Mouse (Mus musculus) MEL (cell line): Measurements from ENCODE around the gene Adam12. TPM values are rescaled to one million over a fixed set of nuclear protein-coding genes. Genes with fewer than 3 reads are reported as not detected.

Experiments
- DNase-seq: peaks from one replicate; pipeline ENCODE4 v3.0.0; 2011; ENCODE audit warnings: low read depth, low spot score
- H3K27ac ChIP-seq: 2 replicates; pipeline ENCODE4 v1.5.1; 2012; ENCODE audit warnings: low read depth, mild to moderate bottlenecking, control low read depth, low read length, moderate library complexity; ENCODE audit not compliant: control insufficient read depth
- H3K27me3 ChIP-seq, 2 experiments: fragments of 150-350 bp in 1 of 2; sonication (generic) in 1 of 2; 2 replicates each; pipeline ENCODE4 v1.6.1; 2012; ENCODE audit warnings: low read length in 2 of 2, mild to moderate bottlenecking in 2 of 2, improper control_type of control experiment in 1 of 2, moderate library complexity in 1 of 2; ENCODE audit not compliant: insufficient read depth in 2 of 2, control insufficient read depth in 1 of 2
- H3K36me3 ChIP-seq, 2 experiments: 2 replicates each; pipeline ENCODE4 v1.6.1; 2012 to 2014; ENCODE audit warnings: low read length in 2 of 2, improper control_type of control experiment in 1 of 2, inconsistent platforms in 1 of 2, mild to moderate bottlenecking in 1 of 2; ENCODE audit not compliant: insufficient read depth in 2 of 2, control insufficient read depth in 1 of 2
- H3K4me1 ChIP-seq, 2 experiments: fragments of 150-350 bp in 1 of 2; sonication (generic) in 1 of 2; 2 replicates each; pipeline ENCODE4 v1.6.1; 2012; ENCODE audit warnings: low read length in 2 of 2, improper control_type of control experiment in 1 of 2, mild to moderate bottlenecking in 1 of 2; ENCODE audit not compliant: insufficient read depth in 2 of 2, control insufficient read depth in 1 of 2
- H3K4me3 ChIP-seq, 2 experiments: fragments of 150-350 bp in 1 of 2; sonication (generic) in 1 of 2; 2 replicates each; pipeline ENCODE4 v1.5.1; 2012; ENCODE audit warnings: low read depth in 2 of 2, low read length in 2 of 2, mild to moderate bottlenecking in 2 of 2, moderate library complexity in 2 of 2, control low read depth in 1 of 2, improper control_type of control experiment in 1 of 2; ENCODE audit not compliant: control insufficient read depth in 1 of 2, insufficient read depth in 1 of 2
- H3K79me2 ChIP-seq: 2 replicates; pipeline ENCODE4 v1.6.1; 2012; ENCODE audit warnings: mild to moderate bottlenecking, low read length, moderate library complexity; ENCODE audit not compliant: control insufficient read depth, poor library complexity, insufficient read depth
- H3K9ac ChIP-seq: 2 replicates; pipeline ENCODE4 v1.6.1; 2012; ENCODE audit warnings: low read depth, mild to moderate bottlenecking, control low read depth, low read length, moderate library complexity; ENCODE audit not compliant: control insufficient read depth, poor library complexity, severe bottlenecking
- H3K9me3 ChIP-seq: fragments of 150-350 bp; sonication (generic); replicated peaks from 2 replicates; pipeline ENCODE4 v1.6.1; 2012; ENCODE audit warnings: mild to moderate bottlenecking, low read length, improper control_type of control experiment, moderate library complexity; ENCODE audit not compliant: insufficient read depth
- CHD1 ChIP-seq: IDR thresholded peaks from 2 replicates; pipeline ENCODE4 v1.6.1; 2012; ENCODE audit warnings: low read depth, mild to moderate bottlenecking, inconsistent platforms, low read length, improper control_type of control experiment
- CHD2 ChIP-seq: IDR thresholded peaks from 2 replicates; pipeline ENCODE4 v1.6.1; 2011; ENCODE audit warnings: low read length, improper control_type of control experiment
- CTCF ChIP-seq, 3 experiments: IDR thresholded peaks in 2 of 3; conservative IDR thresholded peaks in 1 of 3; 2 replicates each; pipeline ENCODE4 v1.5.1; 2011 to 2012; ENCODE audit warnings: low read length in 3 of 3, low read depth in 2 of 3, mild to moderate bottlenecking in 2 of 3, improper control_type of control experiment in 1 of 3, inconsistent platforms in 1 of 3, mixed read lengths in 1 of 3, moderate library complexity in 1 of 3; ENCODE audit not compliant: control insufficient read depth in 1 of 3, insufficient read depth in 1 of 3, poor library complexity in 1 of 3, severe bottlenecking in 1 of 3
- E2F4 ChIP-seq: IDR thresholded peaks from 2 replicates; pipeline ENCODE4 v1.6.1; 2011; ENCODE audit warnings: low read depth, low read length, improper control_type of control experiment, borderline replicate concordance
- EP300 ChIP-seq, 2 experiments: IDR thresholded peaks; 2 replicates each; pipeline ENCODE4 v1.6.1; 2011; ENCODE audit warnings: improper control_type of control experiment in 2 of 2, low read length in 2 of 2, low read depth in 1 of 2, mild to moderate bottlenecking in 1 of 2
- ETS1 ChIP-seq: IDR thresholded peaks from 2 replicates; pipeline ENCODE4 v1.6.1; 2012; ENCODE audit warnings: low read depth, mild to moderate bottlenecking, inconsistent platforms, low read length, improper control_type of control experiment, moderate library complexity
- HCFC1 ChIP-seq: IDR thresholded peaks from 2 replicates; pipeline ENCODE4 v1.6.1; 2012; ENCODE audit warnings: low read depth, mild to moderate bottlenecking, inconsistent platforms, low read length, improper control_type of control experiment, moderate library complexity
- JUND ChIP-seq: IDR thresholded peaks from 2 replicates; pipeline ENCODE4 v1.6.1; 2011; ENCODE audit warnings: low read depth, mild to moderate bottlenecking, improper control_type of control experiment, low read length
- MAZ ChIP-seq: IDR thresholded peaks from 2 replicates; pipeline ENCODE4 v1.6.1; 2012; ENCODE audit warnings: low read depth, mild to moderate bottlenecking, inconsistent platforms, low read length, improper control_type of control experiment
- MEF2A ChIP-seq: IDR thresholded peaks from 2 replicates; pipeline ENCODE4 v1.6.1; 2014; ENCODE audit warnings: low read depth, mild to moderate bottlenecking, inconsistent platforms, low read length, improper control_type of control experiment; ENCODE audit not compliant: poor library complexity, insufficient replicate concordance, severe bottlenecking; ENCODE audit errors: extremely low read depth
- MXI1 ChIP-seq: IDR thresholded peaks from 2 replicates; pipeline ENCODE4 v1.6.1; 2011; ENCODE audit warnings: mild to moderate bottlenecking, low read depth, low read length, improper control_type of control experiment
- NRF1 ChIP-seq: IDR thresholded peaks from 2 replicates; pipeline ENCODE4 v1.6.1; 2014; ENCODE audit warnings: low read depth, mild to moderate bottlenecking, inconsistent platforms, low read length, improper control_type of control experiment, moderate library complexity; ENCODE audit not compliant: poor library complexity, insufficient read depth, severe bottlenecking
- POLR2AphosphoS2 ChIP-seq: IDR thresholded peaks from 2 replicates; pipeline ENCODE4 v1.6.1; 2011; ENCODE audit warnings: low read length, improper control_type of control experiment
- RAD21 ChIP-seq: IDR thresholded peaks from 2 replicates; pipeline ENCODE4 v1.6.1; 2011; ENCODE audit warnings: mild to moderate bottlenecking, low read depth, low read length, improper control_type of control experiment
- RCOR1 ChIP-seq: IDR thresholded peaks from 2 replicates; pipeline ENCODE4 v1.6.1; 2012; ENCODE audit warnings: low read depth, mild to moderate bottlenecking, inconsistent platforms, low read length, improper control_type of control experiment
- SIN3A ChIP-seq: IDR thresholded peaks from 2 replicates; pipeline ENCODE4 v1.6.1; 2012; ENCODE audit warnings: low read length, improper control_type of control experiment, inconsistent platforms
- SMC3 ChIP-seq: IDR thresholded peaks from 2 replicates; pipeline ENCODE4 v1.6.1; 2011; ENCODE audit warnings: low read depth, low read length, improper control_type of control experiment
- TBP ChIP-seq: IDR thresholded peaks from 2 replicates; pipeline ENCODE4 v1.8.0; 2011; ENCODE audit warnings: low read depth, low read length, improper control_type of control experiment
- USF1 ChIP-seq: IDR thresholded peaks from 2 replicates; pipeline ENCODE4 v1.6.1; 2014; ENCODE audit warnings: low read depth, mild to moderate bottlenecking, inconsistent platforms, low read length, improper control_type of control experiment, moderate library complexity
- USF2 ChIP-seq, 2 experiments: IDR thresholded peaks; 2 replicates each; pipeline ENCODE4 v1.6.1; 2011 to 2012; ENCODE audit warnings: improper control_type of control experiment in 2 of 2, low read length in 2 of 2, borderline replicate concordance in 1 of 2, inconsistent platforms in 1 of 2, low read depth in 1 of 2, mild to moderate bottlenecking in 1 of 2; ENCODE audit not compliant: insufficient read depth in 1 of 2
- ZMIZ1 ChIP-seq: IDR thresholded peaks from 2 replicates; pipeline ENCODE4 v1.6.1; 2012; ENCODE audit warnings: low read depth, mild to moderate bottlenecking, inconsistent platforms, low read length, improper control_type of control experiment, moderate library complexity
- polyA plus RNA-seq, 2 experiments: library from polyadenylated mRNA; stranded (reverse) in 1 of 2; unstranded in 1 of 2; fragments of >175 nt in 1 of 2; fragments of >200 nt in 1 of 2; gene quantifications; 2 replicates each; pipeline versions ENCODE4 v1.2.1 to v1.2.4; 2012; ENCODE audit warnings: low replicate concordance in 2 of 2, low read depth in 1 of 2; ENCODE audit not compliant: insufficient read length in 2 of 2, insufficient read depth in 1 of 2, missing spikeins in 1 of 2
- total RNA-seq: library from RNA; depleted of rRNA; stranded (reverse); fragments of 300-350 nt; gene quantifications from 2 replicates; pipeline ENCODE4 v1.2.3, GENCODE M21; 2012

The Adam12 gene
- total and polyA plus RNA-seq, 3 experiments: not detected

GRCm38 (mm10) chr7:134263146-134263906, 31.4 kb upstream of the Adam12 start:
- no peak for TF ChIP-seq RCOR1
- TF ChIP-seq CHD1: no peak
- TF ChIP-seq CTCF (IDR thresholded peaks at IDR 0.05 in 2 of 3, conservative IDR thresholded peaks at IDR 0.05 in 1 of 3; ENCODE audit: control insufficient read depth in 1 of 3, insufficient read depth in 1 of 3, low read depth in 2 of 3, low read length in 3 of 3, poor library complexity in 1 of 3, severe bottlenecking in 1 of 3): peak; percentile 7 to 26 (median 23); a peak in 3 of 6 replicates
- no peaks in the 10 kb centered on the region for H3K36me3 ChIP-seq
- H3K79me2 ChIP-seq: no peaks in the 10 kb centered on the region
- H3K27me3 ChIP-seq: no peaks in the 10 kb centered on the region
- no peaks in the 10 kb centered on the region for H3K9me3 ChIP-seq
- no peak overlapping the region for H3K4me3 ChIP-seq
- H3K4me1 ChIP-seq: no peaks in the 10 kb centered on the region
- H3K9ac ChIP-seq: no peak overlapping the region
- no peak overlapping the region for H3K27ac ChIP-seq
- DNase-seq: no peak

- Histone ChIP-seq H3K4me1 (no peaks in the 10 kb centered on the region), H3K9me3 (no peaks in the 10 kb centered on the region), H3K27ac (no peak overlapping the region), H3K4me3 (no peak overlapping the region), H3K9ac (no peak overlapping the region), H3K27me3 (no peaks in the 10 kb centered on the region), H3K36me3 (no peaks in the 10 kb centered on the region), H3K79me2 (no peaks in the 10 kb centered on the region)
- TF ChIP-seq JUND (no peak), MXI1 (no peak)
- no peak for DNase-seq
These were observed 29.2 kb upstream of the Adam12 start for GRCm38 (mm10) chr7:134261003-134261701.

DNA sequence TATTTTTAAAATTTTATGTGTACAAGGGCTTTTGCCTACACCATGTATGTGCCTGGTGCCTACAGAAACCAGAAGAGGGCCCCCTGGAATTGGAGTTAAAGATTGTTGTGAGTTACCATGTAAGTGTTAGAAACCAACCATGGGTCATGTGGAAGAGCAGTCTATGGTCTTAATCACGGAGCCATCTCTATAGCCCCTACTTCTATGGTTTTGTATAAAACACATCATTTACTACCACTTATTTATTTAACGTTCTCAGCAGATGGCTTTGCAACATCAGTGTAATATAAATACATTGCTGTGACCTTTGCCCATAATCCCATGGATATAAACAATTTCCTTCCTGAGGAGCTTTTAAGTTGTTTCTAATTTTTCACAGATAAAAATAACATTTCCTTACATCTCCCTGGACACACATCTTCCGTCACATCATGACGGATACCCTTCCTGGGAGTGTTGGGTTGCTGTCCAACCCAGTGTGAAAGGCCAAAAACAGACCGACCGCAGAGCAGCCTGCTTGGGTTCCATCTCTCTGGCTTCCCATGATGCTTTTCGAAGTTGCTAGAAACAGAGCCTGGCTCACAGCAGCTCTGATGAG, 18.4 kb upstream of the Adam12 start:
- H3K9me3 ChIP-seq: no peaks in the 10 kb centered on the region
- H3K4me1 ChIP-seq: no peaks in the 10 kb centered on the region
- H3K27me3 ChIP-seq: no peaks in the 10 kb centered on the region
- no peak overlapping the region for H3K4me3 ChIP-seq
- H3K79me2 ChIP-seq: no peaks in the 10 kb centered on the region
- DNase-seq: no peak
- no peaks in the 10 kb centered on the region for H3K36me3 ChIP-seq
- no peak overlapping the region for H3K27ac ChIP-seq
- no peak for TF ChIP-seq MAZ
- TF ChIP-seq SIN3A: no peak
- TF ChIP-seq NRF1: no peak
- no peak for TF ChIP-seq POLR2AphosphoS2
- no peak for TF ChIP-seq RAD21
- no peak for TF ChIP-seq SMC3
- TF ChIP-seq CHD2: no peak
- no peak for TF ChIP-seq USF1
- no peak for TF ChIP-seq USF2 (IDR thresholded peaks at IDR 0.05; ENCODE audit: borderline replicate concordance in 1 of 2, insufficient read depth in 1 of 2, low read depth in 1 of 2, low read length in 2 of 2)
- no peak for TF ChIP-seq ETS1
- no peak for TF ChIP-seq HCFC1
- TF ChIP-seq E2F4: no peak
- TF ChIP-seq MXI1: no peak
- no peak for TF ChIP-seq CTCF (IDR thresholded peaks at IDR 0.05 in 2 of 3, conservative IDR thresholded peaks at IDR 0.05 in 1 of 3; ENCODE audit: control insufficient read depth in 1 of 3, insufficient read depth in 1 of 3, low read depth in 2 of 3, low read length in 3 of 3, poor library complexity in 1 of 3, severe bottlenecking in 1 of 3)
- TF ChIP-seq TBP: no peak
- TF ChIP-seq MEF2A: no peak
- TF ChIP-seq ZMIZ1: no peak
- no peak for TF ChIP-seq EP300 (IDR thresholded peaks at IDR 0.05; ENCODE audit: low read depth in 1 of 2, low read length in 2 of 2)
- no peak overlapping the region for H3K9ac ChIP-seq
